Mouse (Mus musculus) cerebellum, adult 2 months (tissue): Measurements from ENCODE around the gene Atp1a4. TPM values are rescaled to one million over a fixed set of nuclear protein-coding genes. Genes with fewer than 3 reads are reported as not detected.

Source experiments
- DNase-seq, 2 experiments: peaks; one replicate each; pipeline ENCODE4 v3.0.0; 2021
- H3K27ac ChIP-seq: fragments of 200-500 bp; 2 replicates; pipeline ENCODE4 v1.5.1; 2012; ENCODE audit warnings: low read length, control low read depth, inconsistent platforms; ENCODE audit not compliant: insufficient read depth
- H3K27me3 ChIP-seq: fragments of 200-500 bp; 2 replicates; pipeline ENCODE4 v1.6.1; 2012; ENCODE audit warnings: inconsistent platforms, mild to moderate bottlenecking, low read length, moderate library complexity; ENCODE audit not compliant: control insufficient read depth, insufficient read depth
- H3K4me1 ChIP-seq: fragments of 200-500 bp; 2 replicates; pipeline ENCODE4 v1.6.1; 2011; ENCODE audit warnings: low read length; ENCODE audit not compliant: control insufficient read depth, insufficient read depth
- H3K4me3 ChIP-seq: fragments of 200-500 bp; replicated peaks from 2 replicates; pipeline ENCODE3; 2011; ENCODE audit warnings: mild to moderate bottlenecking, low read depth, low read length, control low read depth; ENCODE audit not compliant: insufficient read depth
- CTCF ChIP-seq: fragments of 200-500 bp; IDR thresholded peaks from 2 replicates; pipeline ENCODE4 v1.5.1; 2011; ENCODE audit warnings: low read depth, mild to moderate bottlenecking, control low read depth, low read length, moderate library complexity, borderline replicate concordance; ENCODE audit not compliant: insufficient read depth
- POLR2A ChIP-seq: fragments of 200-500 bp; IDR thresholded peaks from 2 replicates; pipeline ENCODE4 v1.6.1; 2011; ENCODE audit warnings: low read length, control low read depth, borderline replicate concordance; ENCODE audit not compliant: insufficient read depth
- WGBS: fragments of 180-500 bp; shearing (Covaris S2); methylation state at CpG from one replicate; pipeline ENCODE4 v1.1.7; 2018; 5-methylcytosine and 5-hydroxymethylcytosine counted together
- polyA plus RNA-seq: library from polyadenylated mRNA; depleted of rRNA; stranded (reverse); fragments of >200 nt; gene quantifications from 2 replicates; pipeline ENCODE4 v1.2.3, GENCODE M21; 2012

Atp1a4 gene
- polyA plus RNA-seq, 1 experiment = not detected

- H3K4me1 ChIP-seq = peaks cover 24% of the 10 kb centered on the region
- DNase-seq = no peak
- H3K4me3 ChIP-seq = no peak overlapping the region
- WGBS = 74% methylated on average over 11 of the region's 11 CpGs
- H3K27ac ChIP-seq = no peak overlapping the region
- TF ChIP-seq CTCF (no peak), POLR2A (no peak)
- no peaks in the 10 kb centered on the region for H3K27me3 ChIP-seq
Measured at GRCm38 (mm10) chr1:172221297-172222063, 36.7 kb downstream of the Atp1a4 start.

- DNase-seq = no peak
- WGBS = 28% methylated on average over 10 of the region's 10 CpGs
- TF ChIP-seq POLR2A (no peak), CTCF (no peak)
- Histone ChIP-seq H3K4me1 (peaks cover 24% of the 10 kb centered on the region), H3K27ac (no peak overlapping the region), H3K27me3 (no peaks in the 10 kb centered on the region), H3K4me3 (no peak overlapping the region)
Measured at GRCm38 (mm10) chr1:172220414-172220813, 37.8 kb downstream of the Atp1a4 start.

GRCm38 (mm10) chr1:172219451-172220406 lies 38.5 kb downstream of the Atp1a4 start, which contains the start of gene Casq1:
Gene Casq1 (minus strand): TSS chr1:172219868.
- no peaks in the 10 kb centered on the region for H3K27me3 ChIP-seq
- peaks cover 24% of the 10 kb centered on the region for H3K4me1 ChIP-seq
- H3K27ac ChIP-seq = no peak within 1 kb of the TSS
- TF ChIP-seq CTCF = no peak
- TF ChIP-seq POLR2A = no peak
- no peak within 1 kb of the TSS for H3K4me3 ChIP-seq
- no peak for DNase-seq
- 76% methylated on average over 19 of the region's 19 CpGs for WGBS

GRCm38 (mm10) chr1:172218164-172218910 lies 39.9 kb downstream of the Atp1a4 start:
- H3K4me1 ChIP-seq = peaks cover 24% of the 10 kb centered on the region
- H3K27ac ChIP-seq = no peak overlapping the region
- H3K4me3 ChIP-seq = no peak overlapping the region
- H3K27me3 ChIP-seq = no peaks in the 10 kb centered on the region
- WGBS = 79% methylated on average over 15 of the region's 15 CpGs
- TF ChIP-seq POLR2A (no peak), CTCF (no peak)
- DNase-seq = no peak

GRCm38 (mm10) chr1:172217148-172217547 lies 41.1 kb downstream of the Atp1a4 start:
- H3K4me1 ChIP-seq = peaks cover 24% of the 10 kb centered on the region
- no peak overlapping the region for H3K27ac ChIP-seq
- WGBS = under 1% methylated on average over 5 of the region's 5 CpGs
- no peaks in the 10 kb centered on the region for H3K27me3 ChIP-seq
- peak; percentile 86 to 90 for DNase-seq
- no peak overlapping the region for H3K4me3 ChIP-seq
- no peak for TF ChIP-seq POLR2A
- peak; percentile 91 for TF ChIP-seq CTCF

- Histone ChIP-seq H3K4me1 (peaks cover 14% of the 10 kb centered on the region), H3K4me3 (no peak overlapping the region), H3K27ac (no peak overlapping the region), H3K27me3 (no peaks in the 10 kb centered on the region)
- no peak for DNase-seq
- TF ChIP-seq POLR2A = no peak
- no peak for TF ChIP-seq CTCF
- 25% methylated on average over 3 of the region's 3 CpGs for WGBS
Measured at GRCm38 (mm10) chr1:172214748-172215147, 43.5 kb downstream of the Atp1a4 start.

- H3K27me3 ChIP-seq = no peaks in the 10 kb centered on the region
- DNase-seq = no peak
- no peak for TF ChIP-seq CTCF
- no peak for TF ChIP-seq POLR2A
- 55% methylated on average over 4 of the region's 4 CpGs for WGBS
- no peak overlapping the region for H3K27ac ChIP-seq
- H3K4me3 ChIP-seq = no peak overlapping the region
- peaks cover 13% of the 10 kb centered on the region; the same call in 1 of the 2 replicates for H3K4me1 ChIP-seq
Measured at GRCm38 (mm10) chr1:172213771-172214170, 44.4 kb downstream of the Atp1a4 start.
